Mouse (Mus musculus) forebrain, embryonic 11.5 days (tissue): ENCODE data around the gene B3galt5. TPM values are rescaled to one million over a fixed set of nuclear protein-coding genes. Genes with fewer than 3 reads are reported as not detected.

Source experiments
- ATAC-seq: fragments of 200-750 bp; cut with Nextera tagmentation; replicated peaks from 2 replicates; pipeline ENCODE4 v1.8.0; 2017; ENCODE audit warnings: moderate TSS enrichment; ENCODE audit not compliant: low FRiP score
- DNase-seq: peaks from one replicate; pipeline ENCODE4 v3.0.0-alpha.2; 2017; ENCODE audit warnings: low spot score
- H3K27ac ChIP-seq: fragments of 300-500 bp; sonication (generic); 2 replicates; pipeline ENCODE4 v1.5.1; 2014; ENCODE audit warnings: low read depth, low read length
- H3K27me3 ChIP-seq: fragments of 300-500 bp; sonication (generic); 2 replicates; pipeline ENCODE4 v1.6.1; 2014; ENCODE audit warnings: mild to moderate bottlenecking, low read length, mixed read lengths; ENCODE audit not compliant: control insufficient read depth, insufficient read depth
- H3K36me3 ChIP-seq: fragments of 300-500 bp; sonication (generic); 2 replicates; pipeline ENCODE4 v1.6.1; 2014; ENCODE audit warnings: mild to moderate bottlenecking, low read length, moderate library complexity, mixed read lengths; ENCODE audit not compliant: control insufficient read depth, insufficient read depth
- H3K4me1 ChIP-seq: fragments of 300-500 bp; sonication (generic); replicated peaks from 2 replicates; pipeline ENCODE4 v1.6.1; 2014; ENCODE audit warnings: low read length, mixed read lengths; ENCODE audit not compliant: control insufficient read depth, insufficient read depth
- H3K4me2 ChIP-seq: fragments of 300-500 bp; sonication (generic); 2 replicates; pipeline ENCODE4 v1.6.1; 2014; ENCODE audit warnings: low read depth, mild to moderate bottlenecking, low read length, moderate library complexity, mixed read lengths; ENCODE audit not compliant: severe bottlenecking
- H3K4me3 ChIP-seq: fragments of 300-500 bp; sonication (generic); 2 replicates; pipeline ENCODE4 v1.5.1; 2014; ENCODE audit warnings: low read depth, low read length
- H3K9ac ChIP-seq: fragments of 300-500 bp; sonication (generic); 2 replicates; pipeline ENCODE4 v1.6.1; 2014; ENCODE audit warnings: low read length
- H3K9me3 ChIP-seq: fragments of 300-500 bp; sonication (generic); 2 replicates; pipeline ENCODE4 v1.6.1; 2016; ENCODE audit warnings: low read length, mixed read lengths; ENCODE audit not compliant: control insufficient read depth
- WGBS: fragments of 180-500 bp; shearing (Covaris S2); extraction: QIAGEN DNeasy Blood & Tissue Kit; methylation state at CpG from one replicate; pipeline ENCODE4 v1.1.7; 2014; 5-methylcytosine and 5-hydroxymethylcytosine counted together
- polyA plus RNA-seq: library from polyadenylated mRNA; unstranded; fragments of >200 nt; fragmentation: Nextera tagmentation; extraction: Ambion mirVana; gene quantifications from 2 replicates; pipeline ENCODE4 v1.2.1, GENCODE M21; 2014

The B3galt5 gene
- polyA plus RNA-seq, 1 experiment from 2014 or later: 0.41 TPM

DNA sequence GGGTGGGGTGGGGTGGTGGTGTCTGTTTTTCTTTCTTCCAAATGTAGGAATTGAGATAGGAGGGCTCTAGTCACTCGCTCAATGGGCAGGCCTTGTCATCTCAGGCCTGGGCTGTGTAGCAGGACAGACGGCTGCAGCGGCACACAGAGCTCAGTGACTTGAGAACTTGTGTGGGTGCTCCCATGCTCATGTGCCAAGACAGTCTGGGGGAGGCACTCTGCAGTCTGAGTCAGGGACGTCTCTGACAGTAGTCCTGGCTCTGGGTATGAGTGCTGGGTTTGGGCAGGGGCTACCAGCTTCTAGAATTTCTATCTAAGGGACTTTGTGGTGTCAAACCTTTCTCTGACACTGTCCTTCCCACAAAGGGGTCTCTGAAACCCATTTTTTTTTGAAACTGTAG lies 106.3 kb downstream of the B3galt5 start:
- WGBS: 83% methylated on average over 4 of the region's 4 CpGs
- Histone ChIP-seq H3K4me2 (no peak overlapping the region), H3K36me3 (no peaks in the 10 kb centered on the region)

DNA sequence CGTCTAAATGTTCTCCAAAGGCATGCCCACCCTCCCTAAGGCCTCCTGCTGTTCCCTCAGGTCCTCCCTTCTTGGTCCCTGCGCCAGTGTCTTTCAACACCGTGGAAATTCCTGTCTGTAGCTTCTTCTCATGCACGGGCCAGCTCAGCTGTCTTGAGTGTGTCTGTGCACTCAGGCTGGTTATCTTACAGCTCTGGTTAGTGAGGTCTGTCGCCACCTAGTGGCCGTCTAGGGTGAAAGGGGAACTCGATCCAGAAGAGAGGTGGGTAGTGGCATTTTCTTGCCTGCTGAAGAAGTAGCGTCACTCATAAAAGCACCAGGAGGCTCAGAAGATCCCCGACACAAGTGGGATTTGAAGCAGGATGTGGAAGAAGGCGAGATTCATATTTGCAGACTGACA lies 109.5 kb downstream of the B3galt5 start:
- H3K9ac ChIP-seq: no peak overlapping the region
- no peak overlapping the region for H3K27ac ChIP-seq
- H3K4me1 ChIP-seq: no peaks in the 10 kb centered on the region
- H3K4me3 ChIP-seq: no peak overlapping the region
- ATAC-seq (peak; percentile 53), DNase-seq (peak; percentile 89)
- WGBS: 10% methylated on average over 10 of the region's 10 CpGs
- no peaks in the 10 kb centered on the region for H3K36me3 ChIP-seq
- H3K4me2 ChIP-seq: no peak overlapping the region
- H3K9me3 ChIP-seq: no peaks in the 10 kb centered on the region
- H3K27me3 ChIP-seq: no peaks in the 10 kb centered on the region

More for the DNA sequence above, 106.3 kb downstream of the B3galt5 start:
- no peaks in the 10 kb centered on the region for H3K27me3 ChIP-seq
- ATAC-seq: no peak
- H3K27ac ChIP-seq: no peak overlapping the region
- no peak for DNase-seq
- no peak overlapping the region for H3K9ac ChIP-seq
- no peaks in the 10 kb centered on the region for H3K9me3 ChIP-seq
- no peak overlapping the region for H3K4me3 ChIP-seq
- no peaks in the 10 kb centered on the region for H3K4me1 ChIP-seq

DNA sequence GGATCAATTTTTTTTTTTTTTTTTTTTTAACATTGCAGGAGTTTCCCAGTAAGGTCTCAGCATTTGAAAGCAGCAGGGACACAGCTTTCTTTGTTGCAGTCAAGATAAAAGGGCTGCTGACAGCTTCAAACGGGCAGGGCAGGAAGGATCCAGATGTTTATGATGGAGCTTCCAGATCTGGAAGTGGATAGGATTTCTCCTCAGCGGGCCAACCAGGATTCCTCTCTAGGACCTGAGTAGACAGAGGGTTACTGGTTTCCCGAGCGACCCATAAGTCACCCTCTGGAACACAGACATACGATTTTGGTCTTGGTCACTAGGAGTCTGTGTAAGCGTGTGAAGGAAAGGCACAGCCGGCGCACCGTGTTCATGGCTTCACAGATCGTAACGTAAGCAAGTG lies 112.5 kb downstream of the B3galt5 start:
- Histone ChIP-seq H3K27me3 (no peaks in the 10 kb centered on the region), H3K27ac (no peak overlapping the region), H3K9ac (no peak overlapping the region), H3K36me3 (no peaks in the 10 kb centered on the region), H3K4me1 (no peaks in the 10 kb centered on the region), H3K9me3 (no peaks in the 10 kb centered on the region), H3K4me2 (no peak overlapping the region), H3K4me3 (no peak overlapping the region)
- no peak for ATAC-seq
- WGBS: 72% methylated on average over 11 of the region's 11 CpGs
- DNase-seq: no peak

DNA sequence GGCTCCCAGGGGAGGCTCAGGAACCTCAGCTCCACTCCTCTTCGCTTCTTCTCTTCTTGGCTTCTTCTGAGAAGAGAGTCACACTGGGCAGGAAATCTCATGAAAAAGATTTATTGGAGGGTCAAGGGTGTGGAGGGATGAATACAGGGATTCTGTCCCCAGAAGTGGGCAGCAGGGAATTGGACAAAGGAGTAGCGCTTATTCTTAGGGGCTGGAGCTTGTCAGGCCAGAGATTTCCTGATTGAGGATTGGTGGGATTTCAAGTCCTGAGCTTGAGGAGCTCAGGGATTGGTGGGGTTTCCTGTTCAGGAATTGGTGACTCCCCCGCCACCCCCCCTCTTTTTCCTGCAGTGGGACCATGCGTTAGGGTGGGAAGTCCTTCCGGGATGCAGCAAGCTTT lies 113.2 kb downstream of the B3galt5 start:
- no peaks in the 10 kb centered on the region for H3K4me1 ChIP-seq
- no peak overlapping the region for H3K4me2 ChIP-seq
- no peaks in the 10 kb centered on the region for H3K9me3 ChIP-seq
- 81% methylated on average over 5 of the region's 5 CpGs for WGBS
- ATAC-seq: no peak
- no peak overlapping the region for H3K4me3 ChIP-seq
- no peaks in the 10 kb centered on the region for H3K27me3 ChIP-seq
- no peaks in the 10 kb centered on the region for H3K36me3 ChIP-seq
- H3K9ac ChIP-seq: no peak overlapping the region
- no peak overlapping the region for H3K27ac ChIP-seq
- DNase-seq: no peak

DNA sequence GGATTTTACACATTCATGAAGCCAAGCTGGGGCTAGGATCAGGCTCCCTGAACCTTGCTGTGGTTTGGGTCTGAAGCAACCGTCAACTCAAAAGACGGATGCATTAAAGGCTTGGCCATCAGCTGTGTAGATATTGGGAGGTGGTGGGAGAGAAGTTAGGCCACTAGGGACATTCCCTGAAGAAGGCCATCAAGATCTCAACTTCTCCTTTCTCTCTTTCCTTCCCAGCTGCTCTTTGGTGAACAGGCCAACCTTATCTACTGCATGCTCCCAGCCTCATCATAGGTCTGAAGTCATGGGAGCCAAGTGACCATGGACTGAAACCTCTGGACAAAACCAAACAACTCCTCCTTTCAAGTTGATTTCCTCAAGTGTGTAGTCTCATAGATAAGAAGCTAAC lies 115.9 kb downstream of the B3galt5 start:
- 89% methylated on average over 2 of the region's 2 CpGs for WGBS
- DNase-seq: no peak
- Histone ChIP-seq H3K4me2 (no peak overlapping the region), H3K4me1 (no peaks in the 10 kb centered on the region), H3K4me3 (no peak overlapping the region), H3K9ac (no peak overlapping the region), H3K27me3 (no peaks in the 10 kb centered on the region), H3K27ac (no peak overlapping the region), H3K36me3 (no peaks in the 10 kb centered on the region), H3K9me3 (no peaks in the 10 kb centered on the region)
- no peak for ATAC-seq

DNA sequence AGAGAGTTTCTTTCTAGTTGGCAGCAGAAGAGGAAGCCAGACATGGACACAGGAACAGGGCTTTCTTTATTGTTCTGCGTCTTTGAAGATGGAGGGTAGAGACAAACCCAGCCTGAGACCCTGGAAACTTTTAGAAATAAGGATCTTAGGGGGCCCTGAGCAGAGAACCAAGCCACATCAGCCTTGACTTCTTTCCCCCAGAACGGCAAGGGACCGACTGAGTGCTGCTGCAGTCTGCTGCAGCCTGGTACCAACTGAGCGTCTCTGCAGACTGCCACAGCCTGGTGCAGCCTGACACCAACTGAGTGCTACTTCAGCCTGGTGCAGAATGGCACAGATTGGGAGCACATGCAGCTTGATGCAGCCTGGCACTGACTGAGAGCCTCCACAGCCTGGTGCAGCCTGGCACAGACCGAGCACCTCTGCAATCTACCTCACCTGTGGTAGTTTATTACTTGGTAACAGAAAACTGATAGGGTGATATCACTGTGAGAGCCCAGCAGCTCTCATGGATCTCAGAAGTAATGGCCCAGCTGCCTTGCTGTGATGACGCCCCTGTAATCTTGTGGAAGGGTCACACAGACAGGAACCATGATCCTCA lies 117.8 kb downstream of the B3galt5 start:
- H3K9ac ChIP-seq: no peak overlapping the region
- DNase-seq (no peak), ATAC-seq (no peak)
- no peaks in the 10 kb centered on the region for H3K27me3 ChIP-seq
- H3K4me3 ChIP-seq: no peak overlapping the region
- H3K36me3 ChIP-seq: no peaks in the 10 kb centered on the region
- no peaks in the 10 kb centered on the region for H3K4me1 ChIP-seq
- no peaks in the 10 kb centered on the region for H3K9me3 ChIP-seq
- 81% methylated on average over 6 of the region's 6 CpGs for WGBS
- H3K4me2 ChIP-seq: no peak overlapping the region
- no peak overlapping the region for H3K27ac ChIP-seq

DNA sequence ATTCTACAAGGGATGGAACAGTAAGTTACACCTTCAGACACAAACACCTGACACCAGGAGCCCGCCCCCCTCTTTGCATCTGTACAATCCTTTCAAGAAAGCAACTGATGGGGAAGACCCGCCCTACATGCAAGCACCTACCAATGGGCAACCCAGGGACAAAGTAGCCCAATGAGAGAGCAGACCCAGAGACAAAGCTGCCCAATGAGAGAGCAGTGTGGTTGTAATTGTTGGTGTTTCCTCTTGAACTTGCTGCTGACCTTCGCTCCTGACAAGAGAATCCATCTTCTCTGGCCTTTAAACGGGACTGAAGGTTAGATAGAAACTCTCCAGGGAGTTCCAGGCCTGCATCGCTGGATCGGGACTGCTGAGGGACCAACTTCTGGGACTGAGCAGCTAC lies 118.4 kb downstream of the B3galt5 start:
- WGBS: 39% methylated on average over 6 of the region's 6 CpGs
- Histone ChIP-seq H3K4me3 (no peak overlapping the region), H3K9ac (peak overlapping the region; percentile 23), H3K36me3 (no peaks in the 10 kb centered on the region), H3K27ac (no peak overlapping the region), H3K27me3 (no peaks in the 10 kb centered on the region), H3K4me1 (no peaks in the 10 kb centered on the region), H3K9me3 (no peaks in the 10 kb centered on the region), H3K4me2 (peak overlapping the region; percentile 24; the same call in 1 of the 2 replicates)
- DNase-seq: no peak
- ATAC-seq: peak; percentile 64

DNA sequence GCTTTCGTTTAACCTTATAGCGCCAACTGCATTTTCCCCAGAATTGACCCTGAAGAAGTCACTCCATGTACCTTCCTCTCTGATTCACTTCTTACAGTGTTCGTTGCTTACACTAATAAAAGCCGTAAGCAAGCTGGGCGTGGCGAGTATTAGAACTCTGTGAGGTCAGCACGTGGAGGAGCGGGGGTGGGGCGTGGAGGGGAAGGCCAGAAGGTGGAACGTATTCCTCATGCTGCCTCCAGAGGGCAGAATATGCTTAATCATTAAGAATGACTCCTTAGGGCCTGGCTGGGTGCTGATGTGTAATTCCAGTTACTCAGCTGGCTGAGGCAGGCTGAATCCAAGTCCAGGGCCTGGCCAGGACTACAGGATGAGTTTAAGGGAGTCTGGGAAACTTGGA lies 122.3 kb downstream of the B3galt5 start:
- H3K27ac ChIP-seq: no peak overlapping the region
- H3K4me2 ChIP-seq: peak overlapping the region; percentile 57
- no peaks in the 10 kb centered on the region for H3K4me1 ChIP-seq
- 0 out of 2 replicates have a peak overlapping the region, but pooled peaks have one; percentile 7 for H3K9ac ChIP-seq
- 14% methylated on average over 10 of the region's 10 CpGs for WGBS
- no peaks in the 10 kb centered on the region for H3K9me3 ChIP-seq
- H3K36me3 ChIP-seq: no peaks in the 10 kb centered on the region
- DNase-seq (peak; percentile 83), ATAC-seq (peak; percentile 58; the same call in 1 of the 2 replicates)
- H3K4me3 ChIP-seq: peak overlapping the region; percentile 30
- H3K27me3 ChIP-seq: no peaks in the 10 kb centered on the region
